Mouse (Mus musculus) heart, adult 2 months (tissue): Measurements from ENCODE around the gene Itih1.

Experiments
- CTCF ChIP-seq: fragments of 200-600 bp; IDR thresholded peaks from 2 replicates; pipeline ENCODE4 v1.8.1; 2022; ENCODE audit warnings: antibody characterized with exemption, mild to moderate bottlenecking, moderate library complexity
- POLR2A ChIP-seq: fragments of 200-500 bp; IDR thresholded peaks from 2 replicates; pipeline ENCODE4 v1.6.1; 2011; ENCODE audit warnings: mild to moderate bottlenecking, low read depth, low read length, control low read depth; ENCODE audit not compliant: insufficient read depth

GRCm38 (mm10) chr14:30944745-30945144 lies 1.7 kb upstream of the Itih1 start:
- TF ChIP-seq CTCF (no peak), POLR2A (no peak)
